Mouse (Mus musculus) MEL (cell line): ENCODE measurements at regions not wholly inside any gene's neighbourhood (a gene's known extent, or its start where the extent isn't known, plus 50 kb on each side); places are given as distances from the start of the nearest gene placed in this dataset.

Experiments used
- DNase-seq: peaks from one replicate; pipeline ENCODE4 v3.0.0; 2011; ENCODE audit warnings: low read depth, low spot score
- H3K27ac ChIP-seq: 2 replicates; pipeline ENCODE4 v1.5.1; 2012; ENCODE audit warnings: low read depth, mild to moderate bottlenecking, control low read depth, low read length, moderate library complexity; ENCODE audit not compliant: control insufficient read depth
- H3K27me3 ChIP-seq, 2 experiments: fragments of 150-350 bp in 1 of 2; sonication (generic) in 1 of 2; 2 replicates each; pipeline ENCODE4 v1.6.1; 2012; ENCODE audit warnings: low read length in 2 of 2, mild to moderate bottlenecking in 2 of 2, improper control_type of control experiment in 1 of 2, moderate library complexity in 1 of 2; ENCODE audit not compliant: insufficient read depth in 2 of 2, control insufficient read depth in 1 of 2
- H3K36me3 ChIP-seq, 2 experiments: 2 replicates each; pipeline ENCODE4 v1.6.1; 2012 to 2014; ENCODE audit warnings: low read length in 2 of 2, improper control_type of control experiment in 1 of 2, inconsistent platforms in 1 of 2, mild to moderate bottlenecking in 1 of 2; ENCODE audit not compliant: insufficient read depth in 2 of 2, control insufficient read depth in 1 of 2
- H3K4me1 ChIP-seq, 2 experiments: fragments of 150-350 bp in 1 of 2; sonication (generic) in 1 of 2; 2 replicates each; pipeline ENCODE4 v1.6.1; 2012; ENCODE audit warnings: low read length in 2 of 2, improper control_type of control experiment in 1 of 2, mild to moderate bottlenecking in 1 of 2; ENCODE audit not compliant: insufficient read depth in 2 of 2, control insufficient read depth in 1 of 2
- H3K4me3 ChIP-seq, 2 experiments: fragments of 150-350 bp in 1 of 2; sonication (generic) in 1 of 2; 2 replicates each; pipeline ENCODE4 v1.5.1; 2012; ENCODE audit warnings: low read depth in 2 of 2, low read length in 2 of 2, mild to moderate bottlenecking in 2 of 2, moderate library complexity in 2 of 2, control low read depth in 1 of 2, improper control_type of control experiment in 1 of 2; ENCODE audit not compliant: control insufficient read depth in 1 of 2, insufficient read depth in 1 of 2
- H3K79me2 ChIP-seq: 2 replicates; pipeline ENCODE4 v1.6.1; 2012; ENCODE audit warnings: mild to moderate bottlenecking, low read length, moderate library complexity; ENCODE audit not compliant: control insufficient read depth, poor library complexity, insufficient read depth
- H3K9ac ChIP-seq: 2 replicates; pipeline ENCODE4 v1.6.1; 2012; ENCODE audit warnings: low read depth, mild to moderate bottlenecking, control low read depth, low read length, moderate library complexity; ENCODE audit not compliant: control insufficient read depth, poor library complexity, severe bottlenecking
- H3K9me3 ChIP-seq: fragments of 150-350 bp; sonication (generic); replicated peaks from 2 replicates; pipeline ENCODE4 v1.6.1; 2012; ENCODE audit warnings: mild to moderate bottlenecking, low read length, improper control_type of control experiment, moderate library complexity; ENCODE audit not compliant: insufficient read depth
- CHD1 ChIP-seq: IDR thresholded peaks from 2 replicates; pipeline ENCODE4 v1.6.1; 2012; ENCODE audit warnings: low read depth, mild to moderate bottlenecking, inconsistent platforms, low read length, improper control_type of control experiment
- CHD2 ChIP-seq: IDR thresholded peaks from 2 replicates; pipeline ENCODE4 v1.6.1; 2011; ENCODE audit warnings: low read length, improper control_type of control experiment
- E2F4 ChIP-seq: IDR thresholded peaks from 2 replicates; pipeline ENCODE4 v1.6.1; 2011; ENCODE audit warnings: low read depth, low read length, improper control_type of control experiment, borderline replicate concordance
- ELF1 ChIP-seq: IDR thresholded peaks from 2 replicates; pipeline ENCODE4 v1.6.1; 2014; ENCODE audit warnings: low read depth, mild to moderate bottlenecking, inconsistent platforms, low read length, improper control_type of control experiment, moderate library complexity
- ETS1 ChIP-seq: IDR thresholded peaks from 2 replicates; pipeline ENCODE4 v1.6.1; 2012; ENCODE audit warnings: low read depth, mild to moderate bottlenecking, inconsistent platforms, low read length, improper control_type of control experiment, moderate library complexity
- GATA1 ChIP-seq: IDR thresholded peaks from 2 replicates; pipeline ENCODE4 v1.6.1; 2011; ENCODE audit warnings: low read depth, low read length, improper control_type of control experiment
- JUND ChIP-seq: IDR thresholded peaks from 2 replicates; pipeline ENCODE4 v1.6.1; 2011; ENCODE audit warnings: low read depth, mild to moderate bottlenecking, improper control_type of control experiment, low read length
- MAX ChIP-seq: IDR thresholded peaks from 2 replicates; pipeline ENCODE4 v1.6.1; 2011; ENCODE audit warnings: low read length, improper control_type of control experiment
- MEF2A ChIP-seq: IDR thresholded peaks from 2 replicates; pipeline ENCODE4 v1.6.1; 2014; ENCODE audit warnings: low read depth, mild to moderate bottlenecking, inconsistent platforms, low read length, improper control_type of control experiment; ENCODE audit not compliant: poor library complexity, insufficient replicate concordance, severe bottlenecking; ENCODE audit errors: extremely low read depth
- MXI1 ChIP-seq: IDR thresholded peaks from 2 replicates; pipeline ENCODE4 v1.6.1; 2011; ENCODE audit warnings: mild to moderate bottlenecking, low read depth, low read length, improper control_type of control experiment
- MYB ChIP-seq: IDR thresholded peaks from 2 replicates; pipeline ENCODE4 v1.6.1; 2011; ENCODE audit warnings: mild to moderate bottlenecking, low read depth, low read length, improper control_type of control experiment
- MYC ChIP-seq: IDR thresholded peaks from 2 replicates; pipeline ENCODE4 v1.6.1; 2011; ENCODE audit warnings: low read depth, mild to moderate bottlenecking, low read length, improper control_type of control experiment, moderate library complexity
- NRF1 ChIP-seq: IDR thresholded peaks from 2 replicates; pipeline ENCODE4 v1.6.1; 2014; ENCODE audit warnings: low read depth, mild to moderate bottlenecking, inconsistent platforms, low read length, improper control_type of control experiment, moderate library complexity; ENCODE audit not compliant: poor library complexity, insufficient read depth, severe bottlenecking
- POLR2AphosphoS2 ChIP-seq: IDR thresholded peaks from 2 replicates; pipeline ENCODE4 v1.6.1; 2011; ENCODE audit warnings: low read length, improper control_type of control experiment
- RAD21 ChIP-seq: IDR thresholded peaks from 2 replicates; pipeline ENCODE4 v1.6.1; 2011; ENCODE audit warnings: mild to moderate bottlenecking, low read depth, low read length, improper control_type of control experiment
- RCOR1 ChIP-seq: IDR thresholded peaks from 2 replicates; pipeline ENCODE4 v1.6.1; 2012; ENCODE audit warnings: low read depth, mild to moderate bottlenecking, inconsistent platforms, low read length, improper control_type of control experiment
- SMC3 ChIP-seq: IDR thresholded peaks from 2 replicates; pipeline ENCODE4 v1.6.1; 2011; ENCODE audit warnings: low read depth, low read length, improper control_type of control experiment
- TBP ChIP-seq: IDR thresholded peaks from 2 replicates; pipeline ENCODE4 v1.8.0; 2011; ENCODE audit warnings: low read depth, low read length, improper control_type of control experiment
- TCF12 ChIP-seq: IDR thresholded peaks from 2 replicates; pipeline ENCODE4 v1.6.1; 2014; ENCODE audit warnings: low read depth, mild to moderate bottlenecking, inconsistent platforms, low read length, improper control_type of control experiment, moderate library complexity
- UBTF ChIP-seq: IDR thresholded peaks from 2 replicates; pipeline ENCODE4 v1.6.1; 2012; ENCODE audit warnings: low read depth, mild to moderate bottlenecking, inconsistent platforms, low read length, improper control_type of control experiment, moderate library complexity, borderline replicate concordance; ENCODE audit not compliant: insufficient read depth
- USF1 ChIP-seq: IDR thresholded peaks from 2 replicates; pipeline ENCODE4 v1.6.1; 2014; ENCODE audit warnings: low read depth, mild to moderate bottlenecking, inconsistent platforms, low read length, improper control_type of control experiment, moderate library complexity
- USF2 ChIP-seq, 2 experiments: IDR thresholded peaks; 2 replicates each; pipeline ENCODE4 v1.6.1; 2011 to 2012; ENCODE audit warnings: improper control_type of control experiment in 2 of 2, low read length in 2 of 2, borderline replicate concordance in 1 of 2, inconsistent platforms in 1 of 2, low read depth in 1 of 2, mild to moderate bottlenecking in 1 of 2; ENCODE audit not compliant: insufficient read depth in 1 of 2
- ZNF384 ChIP-seq: IDR thresholded peaks from 2 replicates; pipeline ENCODE4 v1.6.1; 2012; ENCODE audit warnings: low read depth, mild to moderate bottlenecking, inconsistent platforms, low read length, improper control_type of control experiment

DNA sequence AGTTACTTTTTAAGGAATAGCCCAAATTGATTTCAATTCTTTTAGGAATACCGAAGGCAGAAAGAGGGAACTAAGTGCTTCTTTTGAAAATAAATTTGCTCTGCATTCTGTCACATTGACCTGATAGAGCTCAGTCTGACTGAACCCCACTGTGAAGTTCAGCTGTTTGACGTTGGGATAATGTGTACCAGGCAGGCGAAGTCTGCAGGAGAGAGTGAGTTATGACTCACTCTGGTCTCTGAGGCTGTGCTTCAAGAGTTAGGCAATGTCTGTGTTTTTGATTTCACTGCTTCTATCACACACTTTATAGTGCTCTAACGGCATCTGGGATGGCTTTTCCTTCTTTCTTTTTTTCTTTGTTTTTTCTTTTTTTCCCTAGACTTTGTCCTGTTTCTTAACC lies 283.5 kb downstream of the Naf1 start:
- Histone ChIP-seq H3K79me2 (no peaks in the 10 kb centered on the region), H3K9me3 (no peaks in the 10 kb centered on the region), H3K27me3 (no peaks in the 10 kb centered on the region), H3K9ac (no peak overlapping the region), H3K27ac (no peak overlapping the region), H3K4me3 (no peak overlapping the region)
- TF ChIP-seq TCF12 (no peak), UBTF (no peak), USF1 (no peak), POLR2AphosphoS2 (no peak), MYC (no peak), JUND (no peak), MYB (no peak), CHD1 (no peak), CHD2 (no peak), USF2 (IDR thresholded peaks at IDR 0.05; ENCODE audit: borderline replicate concordance in 1 of 2, insufficient read depth in 1 of 2, low read depth in 1 of 2, low read length in 2 of 2) (no peak), NRF1 (no peak), TBP (no peak), MAX (no peak), E2F4 (no peak), RAD21 (no peak)
- TF ChIP-seq, all 39 proteins: peak for 0
- DNase-seq, result no peak
- no peaks in the 10 kb centered on the region for H3K36me3 ChIP-seq
- H3K4me1 ChIP-seq, result no peaks in the 10 kb centered on the region

GRCm38 (mm10) chr8:67181741-67182140 lies 321.7 kb downstream of the Naf1 start:
- no peak overlapping the region for H3K4me3 ChIP-seq
- DNase-seq, result no peak
- TF ChIP-seq SMC3, result no peak
- TF ChIP-seq JUND, result no peak
- no peak for TF ChIP-seq RAD21
- TF ChIP-seq MXI1, result no peak
- TF ChIP-seq ZNF384, result no peak
- TF ChIP-seq MEF2A, result no peak
- TF ChIP-seq ELF1, result no peak
- TF ChIP-seq RCOR1, result no peak
- TF ChIP-seq GATA1, result no peak
- TF ChIP-seq ETS1, result no peak
- TF ChIP-seq UBTF, result no peak
- TF ChIP-seq, all 39 proteins: peak for 0
- Histone ChIP-seq H3K79me2 (no peaks in the 10 kb centered on the region), H3K9me3 (no peaks in the 10 kb centered on the region), H3K27ac (no peak overlapping the region), H3K4me1 (no peaks in the 10 kb centered on the region), H3K36me3 (no peaks in the 10 kb centered on the region), H3K9ac (no peak overlapping the region), H3K27me3 (no peaks in the 10 kb centered on the region)
